Comparison of ENCODE assay signal across 8 mouse cellular contexts in the genomic region with DNA sequence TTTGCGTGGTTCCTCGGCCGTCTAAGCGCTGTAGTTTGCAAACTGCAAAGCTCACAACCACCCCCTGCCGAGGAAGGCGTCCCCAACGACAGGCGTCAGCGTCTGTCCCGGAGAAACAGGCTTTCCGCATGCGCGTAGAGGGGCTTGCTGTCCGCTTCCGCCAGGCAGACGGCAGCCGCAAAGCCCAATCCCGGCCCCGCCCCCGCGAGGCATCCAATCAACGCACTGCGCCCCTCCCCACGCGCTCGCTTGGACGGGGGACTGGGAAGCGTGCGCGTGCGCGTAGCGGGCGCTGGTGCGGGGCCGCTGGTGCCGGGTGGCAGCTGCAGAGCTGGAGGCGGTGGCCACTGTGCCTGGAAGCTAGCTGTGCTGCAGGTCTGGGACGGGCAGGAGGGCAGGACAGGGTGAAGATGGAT. TPM values are rescaled to one million over a fixed set of nuclear protein-coding genes. Genes with fewer than 3 reads are reported as not detected.
DNase-seq lines count a peak whose midpoint lies in the region; ATAC-seq and TF ChIP-seq lines count a peak whose summit lies in the region.

Tmem104 (plus strand) TSS at position 264 of the 416 bp plus-strand sequence.

- peak; percentile 36; the same call in 1 of the 2 replicates for TF ChIP-seq CTCF in kidney, postnatal 0 days (IDR thresholded peaks at IDR 0.05; ENCODE audit: low read depth)

- under 1% methylated on average over 39 of the region's 39 CpGs for WGBS in heart, embryonic 12.5 days
- WGBS in kidney, postnatal 0 days = under 1% methylated on average over 39 of the region's 39 CpGs
- WGBS in liver, embryonic 12.5 days (ENCODE audit: insufficient replicate concordance) = under 1% methylated on average over 39 of the region's 39 CpGs
- WGBS in stomach, embryonic 15.5 days = under 1% methylated on average over 39 of the region's 39 CpGs

- H3K27me3 ChIP-seq in heart, embryonic 12.5 days (replicated peaks) = no peaks in the 10 kb centered on the region
- no peaks in the 10 kb centered on the region for H3K27me3 ChIP-seq in kidney, postnatal 0 days (ENCODE audit: insufficient read depth, low read length)
- H3K27me3 ChIP-seq in liver, embryonic 12.5 days (replicated peaks) = no peaks in the 10 kb centered on the region
- no peaks in the 10 kb centered on the region for H3K27me3 ChIP-seq in stomach, embryonic 15.5 days (replicated peaks)

- peak; percentile 91 for ATAC-seq in erythroid progenitor cell, adult 5-6 weeks (replicated peaks; ENCODE audit: low FRiP score, poor library complexity, severe bottlenecking)
- peak; percentile 95 for ATAC-seq in heart, embryonic 12.5 days (ENCODE audit: insufficient number of reproducible peaks, low FRiP score)
- ATAC-seq in kidney, postnatal 0 days (replicated peaks; ENCODE audit: low FRiP score, low read depth) = peak; percentile 89
- peak; percentile 92 for ATAC-seq in liver, embryonic 12.5 days
- peak; percentile 92 for ATAC-seq in stomach, embryonic 15.5 days (ENCODE audit: insufficient read depth, low FRiP score, low read depth)

- peak within 1 kb of the TSS; percentile 87 for H3K9ac ChIP-seq in heart, embryonic 12.5 days
- H3K9ac ChIP-seq in kidney, postnatal 0 days (ENCODE audit: low read depth, low read length) = peak within 1 kb of the TSS; percentile 78
- H3K9ac ChIP-seq in liver, embryonic 12.5 days = peak within 1 kb of the TSS; percentile 80
- H3K9ac ChIP-seq in stomach, embryonic 15.5 days = peak within 1 kb of the TSS; percentile 65

- H3K9me3 ChIP-seq in heart, embryonic 12.5 days (replicated peaks) = no peaks in the 10 kb centered on the region
- no peaks in the 10 kb centered on the region for H3K9me3 ChIP-seq in kidney, postnatal 0 days (replicated peaks; ENCODE audit: low read length)
- no peaks in the 10 kb centered on the region for H3K9me3 ChIP-seq in liver, embryonic 12.5 days (replicated peaks)
- H3K9me3 ChIP-seq in stomach, embryonic 15.5 days = no peaks in the 10 kb centered on the region

- H3K36me3 ChIP-seq in heart, embryonic 12.5 days = peaks cover 20% of the 10 kb centered on the region
- H3K36me3 ChIP-seq in kidney, postnatal 0 days (ENCODE audit: insufficient read depth, low read length) = no peaks in the 10 kb centered on the region
- peaks cover 26% of the 10 kb centered on the region for H3K36me3 ChIP-seq in liver, embryonic 12.5 days
- H3K36me3 ChIP-seq in stomach, embryonic 15.5 days = no peaks in the 10 kb centered on the region

- peak; percentile 99 for DNase-seq in CD4-positive helper T cell, adult 2 months (ENCODE audit: low read depth, low spot score)
- DNase-seq in brain, embryonic 18.5 days (ENCODE audit: low read depth, low spot score) = peak; percentile 94
- peak; percentile 99 for DNase-seq in kidney, postnatal 0 days (ENCODE audit: low spot score)
- peak; percentile 96 to 98 for DNase-seq in natural killer cell, adult 2 months (ENCODE audit: low spot score in 2 of 2)

- peak within 1 kb of the TSS; percentile 74 for H3K27ac ChIP-seq in heart, embryonic 12.5 days (ENCODE audit: poor library complexity, severe bottlenecking)
- H3K27ac ChIP-seq in kidney, postnatal 0 days = peak within 1 kb of the TSS; percentile 81
- peak within 1 kb of the TSS; percentile 85 for H3K27ac ChIP-seq in liver, embryonic 12.5 days
- peak within 1 kb of the TSS; percentile 81 for H3K27ac ChIP-seq in stomach, embryonic 15.5 days

- H3K4me2 ChIP-seq in heart, embryonic 12.5 days = peak within 1 kb of the TSS; percentile 97
- H3K4me2 ChIP-seq in kidney, postnatal 0 days (ENCODE audit: low read length) = peak within 1 kb of the TSS; percentile 95
- H3K4me2 ChIP-seq in liver, embryonic 12.5 days = peak within 1 kb of the TSS; percentile 95
- peak within 1 kb of the TSS; percentile 93 for H3K4me2 ChIP-seq in stomach, embryonic 15.5 days

- peaks cover 16% of the 10 kb centered on the region for H3K4me1 ChIP-seq in heart, embryonic 12.5 days (replicated peaks)
- peaks cover 12% of the 10 kb centered on the region for H3K4me1 ChIP-seq in kidney, postnatal 0 days (replicated peaks; ENCODE audit: insufficient read depth, low read length)
- H3K4me1 ChIP-seq in liver, embryonic 12.5 days = peaks cover 67% of the 10 kb centered on the region
- H3K4me1 ChIP-seq in stomach, embryonic 15.5 days = peaks cover 20% of the 10 kb centered on the region

- H3K4me3 ChIP-seq in heart, embryonic 12.5 days = peak within 1 kb of the TSS; percentile 79
- peak within 1 kb of the TSS; percentile 58 for H3K4me3 ChIP-seq in kidney, postnatal 0 days (replicated peaks; ENCODE audit: low read depth, low read length)
- peak within 1 kb of the TSS; percentile 76 for H3K4me3 ChIP-seq in liver, embryonic 12.5 days
- peak within 1 kb of the TSS; percentile 67 for H3K4me3 ChIP-seq in stomach, embryonic 15.5 days (replicated peaks)

RNA-seq across cellular contexts. Expression of gene Tmem104, which starts in this region (rescaled TPM):
- total RNA-seq in erythroid progenitor cell, adult 5-6 weeks (2015; ENCODE audit: low replicate concordance) = 5.0 and 6.3 TPM in 2 replicates
- 0.64 and 6.3 TPM in 2 replicates for total RNA-seq in erythroid progenitor cell, adult 5-6 weeks (2017; ENCODE audit: low replicate concordance)
- 8.4 TPM in 2 replicates for polyA plus RNA-seq in heart, embryonic 12.5 days (2016; fragmentation: Nextera tagmentation; extraction: Ambion mirVana)
- polyA plus RNA-seq in kidney, postnatal 0 days (2015; fragmentation: Nextera tagmentation; extraction: Ambion mirVana) = 12.0 and 12.6 TPM in 2 replicates
- polyA plus RNA-seq in liver, embryonic 12.5 days (2016; fragmentation: Nextera tagmentation; extraction: Ambion mirVana) = 7.5 and 8.1 TPM in 2 replicates
- polyA plus RNA-seq in stomach, embryonic 15.5 days (2015; fragmentation: Nextera tagmentation; extraction: Ambion mirVana) = 9.3 and 11.5 TPM in 2 replicates

Comparison
In these comparisons a context has a peak if more than half of its experiments do, and no peak if none do; other contexts are left out.
1. Peak in every context shown above with its lines: DNase-seq, ATAC-seq, H3K4me3 ChIP-seq and H3K27ac ChIP-seq.